19 mouse cellular contexts compared by ENCODE assay signal in the genomic region with DNA sequence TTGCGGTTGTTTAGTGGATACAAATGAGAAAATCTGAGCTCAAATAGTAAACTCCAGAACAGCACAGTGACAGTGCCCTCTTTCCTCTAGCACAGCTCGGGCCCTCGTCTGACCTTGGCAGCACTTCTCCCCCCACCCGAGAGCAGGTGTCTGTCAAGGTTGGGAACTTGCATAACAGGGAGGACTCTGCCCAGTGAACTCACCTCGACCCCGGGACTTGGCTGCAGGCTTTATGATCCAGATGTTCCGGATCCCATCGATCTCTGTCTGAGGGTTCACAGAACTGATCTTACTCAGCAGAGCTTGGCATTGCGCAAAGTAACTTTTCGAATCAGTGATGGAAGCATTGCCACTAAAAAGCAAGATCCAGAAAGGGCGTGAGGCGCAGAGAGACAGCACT. TPM values are rescaled to one million over a fixed set of nuclear protein-coding genes. Genes with fewer than 3 reads are reported as not detected.
DNase-seq lines count a peak whose midpoint lies in the region; ATAC-seq lines count a peak whose summit lies in the region.
"Had no signal": no experiment of that assay in that cellular context is flagged by ENCODE, and none has a peak within 500 bp of the region (broad histone marks: within the 10 kb centered on the region; RNA-seq: fewer than 3 reads in every experiment).

No protein-coding gene starts in this region.

- H3K9me3 ChIP-seq in intestine, embryonic 15.5 days = no peaks in the 10 kb centered on the region
- H3K9me3 ChIP-seq in liver, embryonic 13.5 days (replicated peaks) = no peaks in the 10 kb centered on the region
- no peaks in the 10 kb centered on the region for H3K9me3 ChIP-seq in hindbrain, embryonic 13.5 days
- H3K9me3 ChIP-seq: forebrain, embryonic 13.5 days; limb, embryonic 10.5 days had no signal

- H3K4me2 ChIP-seq in intestine, embryonic 15.5 days (replicated peaks) = no peak overlapping the region
- H3K4me2 ChIP-seq in liver, embryonic 13.5 days = no peak overlapping the region
- H3K4me2 ChIP-seq in hindbrain, embryonic 13.5 days = no peak overlapping the region
- H3K4me2 ChIP-seq: forebrain, embryonic 13.5 days had no signal

- H3K27ac ChIP-seq in intestine, embryonic 15.5 days = no peak overlapping the region
- no peak overlapping the region for H3K27ac ChIP-seq in liver, embryonic 13.5 days
- H3K27ac ChIP-seq in hindbrain, embryonic 13.5 days = no peak overlapping the region
- H3K27ac ChIP-seq: forebrain, embryonic 13.5 days; limb, embryonic 10.5 days had no signal

- no peaks in the 10 kb centered on the region for H3K36me3 ChIP-seq in intestine, embryonic 15.5 days
- H3K36me3 ChIP-seq in liver, embryonic 13.5 days = no peaks in the 10 kb centered on the region
- H3K36me3 ChIP-seq in hindbrain, embryonic 13.5 days = no peaks in the 10 kb centered on the region
- H3K36me3 ChIP-seq: limb, embryonic 10.5 days had no signal

- 59% methylated on average over 12 of the region's 12 CpGs for WGBS in intestine, embryonic 15.5 days
- 55% methylated on average over 12 of the region's 12 CpGs for WGBS in liver, embryonic 13.5 days (ENCODE audit: insufficient replicate concordance)
- 86% methylated on average over 12 of the region's 12 CpGs for WGBS in hindbrain, embryonic 13.5 days

- no peak overlapping the region for H3K4me3 ChIP-seq in intestine, embryonic 15.5 days (replicated peaks)
- no peak overlapping the region for H3K4me3 ChIP-seq in liver, embryonic 13.5 days (replicated peaks)
- no peak overlapping the region for H3K4me3 ChIP-seq in hindbrain, embryonic 13.5 days
- H3K4me3 ChIP-seq: forebrain, embryonic 13.5 days; limb, embryonic 10.5 days; myocyte had no signal

- no peaks in the 10 kb centered on the region for H3K27me3 ChIP-seq in intestine, embryonic 15.5 days (replicated peaks)
- no peaks in the 10 kb centered on the region for H3K27me3 ChIP-seq in liver, embryonic 13.5 days
- 0 out of 2 replicates have a peak, but pooled peaks cover 6% of the 10 kb centered on the region for H3K27me3 ChIP-seq in hindbrain, embryonic 13.5 days
- H3K27me3 ChIP-seq: forebrain, embryonic 13.5 days had no signal

- H3K4me1 ChIP-seq in intestine, embryonic 15.5 days (replicated peaks) = peaks cover 5% of the 10 kb centered on the region; the same call in 1 of the 2 replicates
- 0 out of 2 replicates have a peak, but pooled peaks cover 2% of the 10 kb centered on the region for H3K4me1 ChIP-seq in liver, embryonic 13.5 days (replicated peaks)
- H3K4me1 ChIP-seq in hindbrain, embryonic 13.5 days (replicated peaks) = 0 out of 2 replicates have a peak, but pooled peaks cover 4% of the 10 kb centered on the region
- H3K4me1 ChIP-seq: forebrain, embryonic 13.5 days; limb, embryonic 10.5 days had no signal

- peak; percentile 77 for ATAC-seq in intestine, embryonic 15.5 days
- ATAC-seq in liver, embryonic 13.5 days (ENCODE audit: low read depth) = peak; percentile 53; the same call in 1 of the 2 replicates
- no peak for ATAC-seq in hindbrain, embryonic 13.5 days (ENCODE audit: low FRiP score)
- ATAC-seq: activated CD4-positive, CD25-positive, alpha-beta regulatory T cell, adult 4 months; forebrain, embryonic 13.5 days had no signal

- H3K9ac ChIP-seq in intestine, embryonic 15.5 days = no peak overlapping the region
- no peak overlapping the region for H3K9ac ChIP-seq in liver, embryonic 13.5 days
- H3K9ac ChIP-seq in hindbrain, embryonic 13.5 days = no peak overlapping the region; the same call in 1 of the 2 replicates
- H3K9ac ChIP-seq: forebrain, embryonic 13.5 days had no signal

- peak; percentile 71 for DNase-seq in ovary, adult 18-20 months (ENCODE audit: low spot score)
- no peak for DNase-seq in ovary, postnatal 10 days (ENCODE audit: low spot score)
- no peak for DNase-seq in liver, embryonic 13.5 days
- no peak for DNase-seq in heart, adult 18-20 months
- DNase-seq in layer of hippocampus, adult 9-11 months = no peak
- no peak for DNase-seq in natural killer cell, adult 2 months (ENCODE audit: low spot score in 2 of 2)
- DNase-seq: cerebellum, adult 11-12 months; heart, postnatal 36 days; right cerebral cortex, adult 18-20 months; thymus, postnatal 4 days had no signal

RNA-seq across cellular contexts. Expression of a gene that starts 34.9 kb away (rescaled TPM):
- polyA plus RNA-seq in intestine, embryonic 15.5 days (2015; fragmentation: Nextera tagmentation; extraction: Ambion mirVana) = not detected in 2 replicates
- polyA plus RNA-seq in liver, embryonic 13.5 days (2015; fragmentation: Nextera tagmentation; extraction: Ambion mirVana) = not detected in 2 replicates
- not detected for total RNA-seq in heart, adult 18-20 months (2021)
- polyA plus RNA-seq in hindbrain, embryonic 13.5 days (2015; fragmentation: Nextera tagmentation; extraction: Ambion mirVana) = not detected in 2 replicates
- total RNA-seq: granulocyte monocyte progenitor cell, adult 5-6 weeks; heart, postnatal 36 days; megakaryocyte progenitor cell, adult 5-6 weeks had no signal
- polyA plus RNA-seq: activated CD4-positive, CD25-positive, alpha-beta regulatory T cell, adult 4 months; embryonic facial prominence, embryonic 11.5 days; forebrain, embryonic 13.5 days; limb, embryonic 10.5 days; myocyte had no signal

RNA-seq across cellular contexts. Expression of a gene that starts 57.3 kb away (rescaled TPM):
- 53.8 and 54.5 TPM in 2 replicates for polyA plus RNA-seq in intestine, embryonic 15.5 days (2015; fragmentation: Nextera tagmentation; extraction: Ambion mirVana)
- polyA plus RNA-seq in liver, embryonic 13.5 days (2015; fragmentation: Nextera tagmentation; extraction: Ambion mirVana) = 13.8 and 15.1 TPM in 2 replicates
- total RNA-seq in heart, adult 18-20 months (2021) = 100 to 1,000 TPM in 1 of 2 experiments, 10 to 100 TPM in 1; 97.9 to 139 TPM
- polyA plus RNA-seq in hindbrain, embryonic 13.5 days (2015; fragmentation: Nextera tagmentation; extraction: Ambion mirVana) = 45.6 and 47.2 TPM in 2 replicates

RNA-seq across cellular contexts. Expression of a gene that starts 59.5 kb away (rescaled TPM):
- polyA plus RNA-seq in intestine, embryonic 15.5 days (2015; fragmentation: Nextera tagmentation; extraction: Ambion mirVana) = not detected in 2 replicates
- 0.03 TPM in 1 of 2 replicates, not detected in the other for polyA plus RNA-seq in liver, embryonic 13.5 days (2015; fragmentation: Nextera tagmentation; extraction: Ambion mirVana)
- total RNA-seq in heart, adult 18-20 months (2021) = not detected
- 8.2 and 11.8 TPM in 2 replicates for polyA plus RNA-seq in hindbrain, embryonic 13.5 days (2015; fragmentation: Nextera tagmentation; extraction: Ambion mirVana)
- total RNA-seq: granulocyte monocyte progenitor cell, adult 5-6 weeks; heart, postnatal 36 days; megakaryocyte progenitor cell, adult 5-6 weeks had no signal
- polyA plus RNA-seq: activated CD4-positive, CD25-positive, alpha-beta regulatory T cell, adult 4 months; limb, embryonic 10.5 days; myocyte had no signal
